Mouse (Mus musculus): ENCODE data around the gene Slc8a1.

DNA sequence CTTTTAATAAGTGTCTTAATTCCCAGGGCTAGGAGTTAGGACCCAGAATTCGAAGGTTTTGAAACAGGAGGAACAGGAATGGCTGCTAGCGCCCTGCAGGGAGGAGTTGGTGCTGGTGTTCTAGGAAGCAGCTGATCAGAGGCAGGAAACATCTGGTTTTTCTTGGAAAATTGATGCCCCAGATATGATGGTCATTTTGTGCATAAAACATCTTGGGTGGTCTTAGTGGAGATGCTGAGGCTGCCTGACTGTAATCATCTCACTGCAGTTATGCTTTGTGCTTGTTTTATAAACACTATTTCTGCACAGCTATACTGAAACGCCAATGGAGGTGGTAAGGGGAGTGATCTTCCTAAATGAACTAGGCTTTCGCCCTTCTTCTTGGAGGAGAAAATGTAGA lies 345.1 kb downstream of the Slc8a1 start:
- no peak for TF ChIP-seq HCFC1 (IDR thresholded peaks at IDR 0.05; ENCODE audit: low read depth, low read length)
- TF ChIP-seq CTCF (conservative IDR thresholded peaks at IDR 0.05 in 1 of 2, IDR thresholded peaks at IDR 0.05 in 1 of 2; ENCODE audit: low read depth in 2 of 2, low read length in 2 of 2), result no peak
- no peak for TF ChIP-seq UBTF (IDR thresholded peaks at IDR 0.05; ENCODE audit: low read depth, low read length)
- TF ChIP-seq MYC (IDR thresholded peaks at IDR 0.05; ENCODE audit: low read depth, low read length), result no peak
